Mouse (Mus musculus) MEL (cell line): ENCODE data around the gene Serhl.

ENCODE experiments used
- CHD1 ChIP-seq: IDR thresholded peaks from 2 replicates; pipeline ENCODE4 v1.6.1; 2012; ENCODE audit warnings: low read depth, mild to moderate bottlenecking, inconsistent platforms, low read length, improper control_type of control experiment
- CHD2 ChIP-seq: IDR thresholded peaks from 2 replicates; pipeline ENCODE4 v1.6.1; 2011; ENCODE audit warnings: low read length, improper control_type of control experiment
- CTCF ChIP-seq, 3 experiments: IDR thresholded peaks in 2 of 3; conservative IDR thresholded peaks in 1 of 3; 2 replicates each; pipeline ENCODE4 v1.5.1; 2011 to 2012; ENCODE audit warnings: low read length in 3 of 3, low read depth in 2 of 3, mild to moderate bottlenecking in 2 of 3, improper control_type of control experiment in 1 of 3, inconsistent platforms in 1 of 3, mixed read lengths in 1 of 3, moderate library complexity in 1 of 3; ENCODE audit not compliant: control insufficient read depth in 1 of 3, insufficient read depth in 1 of 3, poor library complexity in 1 of 3, severe bottlenecking in 1 of 3
- POLR2A ChIP-seq, 2 experiments: IDR thresholded peaks; 2 replicates each; pipeline ENCODE4 v1.6.1; 2011 to 2012; ENCODE audit warnings: low read length in 2 of 2, mild to moderate bottlenecking in 2 of 2, control low read depth in 1 of 2, improper control_type of control experiment in 1 of 2, low read depth in 1 of 2, moderate library complexity in 1 of 2; ENCODE audit not compliant: control insufficient read depth in 1 of 2, insufficient read depth in 1 of 2, poor library complexity in 1 of 2
- POLR2AphosphoS2 ChIP-seq: IDR thresholded peaks from 2 replicates; pipeline ENCODE4 v1.6.1; 2011; ENCODE audit warnings: low read length, improper control_type of control experiment
- SIN3A ChIP-seq: IDR thresholded peaks from 2 replicates; pipeline ENCODE4 v1.6.1; 2012; ENCODE audit warnings: low read length, improper control_type of control experiment, inconsistent platforms

DNA sequence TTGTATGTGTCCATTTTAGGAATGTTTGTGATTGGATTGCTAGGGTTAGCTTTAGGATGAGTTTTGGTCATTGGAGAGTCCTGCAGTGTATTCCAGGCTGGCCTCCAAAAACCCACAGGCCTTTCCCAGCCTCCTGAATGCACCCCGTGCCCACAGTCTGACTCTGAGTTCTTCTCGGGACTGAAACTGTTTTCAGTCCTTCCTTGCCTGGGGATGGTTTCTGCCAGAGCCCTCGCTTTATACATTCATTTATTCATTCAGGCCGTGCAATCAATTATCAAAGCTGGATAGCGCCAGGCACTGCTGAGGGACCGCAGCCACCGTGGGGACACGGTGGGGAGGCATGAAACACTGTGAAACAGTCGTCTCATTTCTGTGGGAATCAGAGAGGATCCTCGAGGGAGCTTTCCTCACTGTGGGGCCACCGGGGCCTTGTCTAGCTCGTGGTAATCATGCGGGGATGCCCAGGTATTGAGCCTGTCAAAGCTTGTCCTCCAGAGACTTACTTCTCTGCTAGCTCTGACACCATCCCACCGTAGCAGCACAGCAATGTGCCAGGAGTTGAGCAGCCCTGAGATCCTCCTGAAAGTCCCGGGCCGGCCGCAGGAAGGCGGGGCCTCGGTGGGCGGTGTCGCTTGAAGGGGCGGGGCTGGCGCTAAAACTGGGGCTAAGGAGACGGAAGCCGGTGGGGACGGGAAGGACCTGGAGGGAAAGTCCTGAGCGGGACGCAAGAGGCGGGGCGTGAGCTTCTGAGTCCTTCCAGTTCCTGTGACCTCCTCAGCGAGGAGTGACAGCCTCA is 10.4 kb downstream of the Serhl start:
- TF ChIP-seq CHD1 (no peak), CTCF (IDR thresholded peaks at IDR 0.05 in 2 of 3, conservative IDR thresholded peaks at IDR 0.05 in 1 of 3; ENCODE audit: control insufficient read depth in 1 of 3, insufficient read depth in 1 of 3, low read depth in 2 of 3, low read length in 3 of 3, poor library complexity in 1 of 3, severe bottlenecking in 1 of 3) (no peak), CHD2 (no peak), POLR2A (IDR thresholded peaks at IDR 0.05; ENCODE audit: control insufficient read depth in 1 of 2, insufficient read depth in 1 of 2, low read depth in 1 of 2, low read length in 2 of 2, poor library complexity in 1 of 2) (peak; percentile 52 to 76), POLR2AphosphoS2 (peak; percentile 68), SIN3A (peak; percentile 84)
